Mouse (Mus musculus): Measurements from ENCODE around the gene Sept8. TPM values are rescaled to one million over a fixed set of nuclear protein-coding genes. Genes with fewer than 3 reads are reported as not detected.

Sept8 gene
- total RNA-seq, 2 experiments from 2014 or later, result 256 to 257 TPM

DNA sequence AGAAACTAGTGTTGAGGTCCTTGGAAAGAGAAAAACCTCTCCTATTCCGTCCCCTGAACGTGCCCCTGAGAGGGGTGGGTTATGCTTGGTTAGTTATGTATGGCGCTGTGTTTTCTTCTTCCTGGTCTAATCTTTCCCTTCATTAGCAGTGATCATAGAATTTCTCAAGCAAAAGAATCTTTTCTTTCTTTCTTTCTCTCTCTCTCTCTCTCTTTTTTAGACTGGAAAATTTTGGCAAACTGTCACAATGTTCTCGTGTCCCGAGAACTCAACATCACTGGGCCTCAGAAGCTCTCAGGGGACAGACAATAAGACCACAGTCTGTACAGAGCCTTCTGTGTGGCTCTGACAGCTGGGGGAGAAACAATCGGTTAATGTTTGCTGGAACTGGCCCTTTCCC is 23.6 kb upstream of the Sept8 start:
- DNase-seq, result no peak

DNA sequence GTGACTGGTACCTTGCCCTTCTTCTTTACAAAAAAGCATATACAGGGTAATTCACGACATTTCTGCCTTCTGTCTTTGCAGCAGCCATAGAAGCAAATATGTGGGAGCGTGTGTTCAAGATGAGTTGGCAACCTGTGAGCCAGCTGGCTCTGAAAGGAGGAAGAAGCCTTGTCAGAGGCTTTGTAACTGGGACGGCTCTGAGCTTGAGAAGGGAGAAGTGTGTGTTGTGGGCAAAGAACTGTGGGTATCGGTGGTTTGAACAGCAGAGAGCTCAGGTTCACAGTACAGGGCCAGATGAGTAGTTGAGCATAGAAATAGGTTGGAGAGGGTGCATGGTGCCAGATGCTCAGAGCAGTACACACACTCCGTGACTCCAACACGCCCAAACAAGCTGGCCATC is 22.1 kb upstream of the Sept8 start:
- no peak for DNase-seq

DNA sequence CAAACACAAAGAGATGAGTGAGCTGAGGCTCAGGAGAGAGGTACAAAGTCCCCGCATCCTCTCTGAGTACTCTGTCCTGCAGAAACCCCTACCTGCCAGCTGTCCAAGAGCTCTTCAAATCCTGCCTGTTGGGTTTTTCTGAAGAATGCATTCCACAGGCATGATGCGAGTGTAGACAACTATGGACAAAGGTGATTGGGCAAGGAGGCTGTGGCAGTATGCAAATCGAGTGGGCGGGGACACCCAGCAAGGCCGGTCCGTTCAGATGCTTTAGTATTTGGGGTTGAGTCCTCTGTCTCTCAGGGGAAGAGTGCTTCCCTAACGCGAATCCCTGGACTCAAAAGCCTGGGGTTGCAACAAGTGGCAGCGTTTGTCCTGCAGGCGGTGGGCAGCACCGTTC is 18.5 kb upstream of the Sept8 start:
- no peak for DNase-seq

- DNase-seq, result no peak
Observed at GRCm38 (mm10) chr11:53502039-53502765, 16.9 kb upstream of the Sept8 start.

- no peak for DNase-seq
Observed at GRCm38 (mm10) chr11:53503738-53504137, 15.3 kb upstream of the Sept8 start.

- DNase-seq, result no peak
Observed at GRCm38 (mm10) chr11:53504376-53504775, 14.7 kb upstream of the Sept8 start.

- no peak for DNase-seq
Observed at GRCm38 (mm10) chr11:53505026-53505663, 13.9 kb upstream of the Sept8 start.

DNA sequence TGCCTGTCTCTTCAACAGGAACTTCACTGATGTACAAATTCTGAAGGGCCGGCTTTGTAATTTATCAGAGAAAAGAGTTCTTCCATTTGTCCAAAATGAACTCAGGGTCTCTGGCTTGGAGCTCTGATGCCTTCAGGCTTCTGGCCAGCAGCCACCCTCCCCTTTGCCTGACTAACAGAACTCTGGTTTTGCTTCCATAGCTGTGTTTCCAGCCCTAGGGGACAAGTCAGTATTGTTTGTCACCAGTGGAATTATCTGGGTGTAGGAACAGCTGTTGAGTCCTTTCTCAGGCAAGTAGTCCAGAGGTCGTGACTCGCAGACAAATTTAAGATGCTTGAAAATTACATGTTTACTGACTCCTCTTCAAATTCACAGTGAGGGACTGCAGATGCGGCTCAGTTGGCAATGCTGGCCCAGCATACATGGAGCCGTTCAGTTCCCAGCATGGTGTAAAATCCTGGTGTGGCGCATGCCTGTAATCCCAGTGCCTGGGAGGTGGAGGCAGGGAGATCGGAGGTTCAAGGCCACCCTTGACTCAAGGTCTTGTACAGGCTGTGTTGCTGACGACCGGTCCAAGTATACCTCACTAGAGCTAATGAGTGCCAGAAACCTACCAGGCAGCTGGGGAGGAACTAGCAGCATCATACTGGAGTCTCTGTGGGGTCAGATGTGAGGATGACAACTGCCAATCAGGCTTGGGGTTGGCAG is 11.8 kb upstream of the Sept8 start:
- no peak for DNase-seq

GRCm38 (mm10) chr11:53508152-53508551 is 10.9 kb upstream of the Sept8 start:
- DNase-seq, result no peak

DNA sequence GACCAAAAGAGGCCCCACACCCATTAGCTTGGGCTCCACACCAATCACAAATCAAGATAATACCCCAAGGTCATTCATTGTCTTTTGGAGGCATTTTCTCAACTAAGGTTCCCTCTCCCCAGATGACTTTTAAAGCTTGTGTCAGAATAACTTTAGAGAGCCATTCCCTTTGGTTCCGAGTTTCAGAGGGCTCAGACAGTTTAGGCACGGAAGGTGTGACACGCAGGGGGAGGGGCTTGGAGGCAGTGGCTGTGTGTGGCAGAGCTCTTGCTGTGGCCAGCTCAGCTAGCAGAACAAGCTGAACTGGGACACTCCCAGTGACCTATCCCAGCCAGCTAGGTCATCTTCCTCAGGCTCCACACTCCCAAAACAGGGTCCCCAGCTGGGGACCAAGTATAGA is 10.5 kb upstream of the Sept8 start:
- no peak for DNase-seq

- no peak for DNase-seq
Observed at GRCm38 (mm10) chr11:53510351-53510750, 8.7 kb upstream of the Sept8 start.

GRCm38 (mm10) chr11:53516775-53517627 is 2.1 kb upstream of the Sept8 start:
- no peak for DNase-seq

GRCm38 (mm10) chr11:53518759-53519158 is 298 bp upstream of the Sept8 start:
- no peak for DNase-seq

DNA sequence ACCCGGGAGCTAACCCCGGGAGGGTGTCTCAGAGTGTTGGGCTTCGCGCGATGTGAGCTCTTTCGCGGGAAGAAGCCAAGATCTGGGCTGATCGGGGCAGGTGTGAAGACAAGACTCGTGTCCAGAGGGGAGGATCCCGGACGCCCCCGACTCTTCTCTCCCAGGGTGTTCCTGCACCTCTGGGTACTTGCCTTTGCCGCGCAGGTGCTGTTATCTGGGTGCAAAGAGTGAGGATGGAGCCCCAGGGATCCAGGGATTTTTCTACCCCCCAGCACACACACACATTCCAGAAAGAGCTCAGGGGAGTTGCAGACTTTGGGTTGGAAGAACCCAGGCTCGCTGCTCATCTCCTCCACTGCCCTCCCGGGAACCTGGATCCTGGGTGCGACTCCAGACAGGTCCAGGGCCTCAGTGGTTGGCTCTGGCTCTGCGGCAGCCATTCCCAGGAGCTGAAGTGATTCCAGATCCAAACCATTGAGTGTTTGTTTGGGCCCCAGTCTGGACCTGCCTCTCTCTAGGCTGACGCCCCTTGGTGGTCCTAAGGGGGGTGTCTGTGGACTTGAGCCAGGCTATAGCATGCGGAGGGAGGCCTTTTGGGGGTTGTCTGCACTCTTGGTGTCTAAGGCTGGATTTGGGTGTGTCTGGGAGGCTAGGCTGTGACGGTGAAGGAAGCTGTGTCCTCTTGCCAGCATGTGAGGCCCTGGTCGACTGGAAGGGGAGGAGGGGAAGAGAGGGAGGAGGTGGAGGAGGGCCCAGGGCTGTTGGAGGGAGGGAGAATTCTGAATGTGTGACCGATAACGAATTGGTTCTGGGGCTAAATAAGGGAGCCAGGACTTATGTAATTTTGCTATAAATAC is 1.3 kb downstream of the Sept8 start:
- peak; percentile 68 to 77 for DNase-seq

- DNase-seq, result no peak
Observed at GRCm38 (mm10) chr11:53521120-53521820, 2.2 kb downstream of the Sept8 start.

- no peak for DNase-seq
Observed at GRCm38 (mm10) chr11:53521821-53522131, 2.7 kb downstream of the Sept8 start.

GRCm38 (mm10) chr11:53522362-53522761 is 3.3 kb downstream of the Sept8 start:
- no peak for DNase-seq

DNA sequence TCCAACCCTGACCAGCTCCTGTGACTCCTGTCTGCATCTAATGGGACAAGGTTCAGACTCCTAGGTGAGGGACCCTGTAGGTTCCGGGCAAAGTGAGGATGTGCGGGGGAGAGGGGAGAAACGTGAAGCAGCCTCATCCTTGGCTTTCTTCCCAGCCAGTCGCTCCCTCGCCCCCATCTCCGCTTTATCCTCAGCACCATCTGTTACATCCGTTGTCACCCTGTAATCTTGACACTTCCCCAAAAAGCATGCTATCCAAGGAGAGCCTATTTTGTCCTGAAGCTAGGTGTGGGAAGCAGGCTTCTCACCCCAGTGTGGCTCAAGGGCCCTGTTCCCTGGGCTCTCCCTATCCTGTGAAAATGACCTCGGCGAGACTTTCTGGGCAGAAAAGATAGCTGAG is 3.9 kb downstream of the Sept8 start:
- DNase-seq, result peak; percentile 58 to 68

GRCm38 (mm10) chr11:53523545-53524405 is 4.7 kb downstream of the Sept8 start:
- no peak for DNase-seq

- no peak for DNase-seq
Observed at GRCm38 (mm10) chr11:53524905-53525304, 5.8 kb downstream of the Sept8 start.

Measured in layer of hippocampus, postnatal 36 days (tissue).